Mouse (Mus musculus) hindbrain, embryonic 10.5 days (tissue): Measurements from ENCODE around the gene Zfp513. TPM values are rescaled to one million over a fixed set of nuclear protein-coding genes. Genes with fewer than 3 reads are reported as not detected.
A peak's percentile ranks its signal among the peaks of the same experiment; 100 is the strongest.

Experiments used
- DNase-seq: peaks from one replicate; pipeline ENCODE4 v3.0.0-alpha.2; 2017; ENCODE audit warnings: low spot score
- H3K27ac ChIP-seq: fragments of 300-500 bp; sonication (generic); 2 replicates; pipeline ENCODE4 v1.5.1; 2016; ENCODE audit warnings: mild to moderate bottlenecking, moderate library complexity
- H3K27me3 ChIP-seq: fragments of 300-500 bp; sonication (generic); 2 replicates; pipeline ENCODE4 v1.6.1; 2016; ENCODE audit warnings: mild to moderate bottlenecking; ENCODE audit not compliant: poor library complexity, insufficient read depth, severe bottlenecking
- H3K36me3 ChIP-seq: fragments of 300-500 bp; sonication (generic); 2 replicates; pipeline ENCODE4 v1.6.1; 2016; ENCODE audit warnings: mild to moderate bottlenecking, moderate library complexity
- H3K4me1 ChIP-seq: fragments of 300-500 bp; sonication (generic); replicated peaks from 2 replicates; pipeline ENCODE4 v1.6.1; 2016; ENCODE audit warnings: mild to moderate bottlenecking
- H3K4me3 ChIP-seq: fragments of 300-500 bp; sonication (generic); 2 replicates; pipeline ENCODE4 v1.5.1; 2016; ENCODE audit warnings: mild to moderate bottlenecking, moderate library complexity
- H3K9me3 ChIP-seq: fragments of 300-500 bp; sonication (generic); 2 replicates; pipeline ENCODE4 v1.6.1; 2016; ENCODE audit warnings: mild to moderate bottlenecking, moderate library complexity
- WGBS: fragments of 180-500 bp; shearing (Covaris S2); methylation state at CpG from one replicate; pipeline ENCODE4 v1.1.7; 2016; 5-methylcytosine and 5-hydroxymethylcytosine counted together
- polyA plus RNA-seq: library from polyadenylated mRNA; unstranded; fragments of >200 nt; fragmentation: Nextera tagmentation; extraction: Ambion mirVana; gene quantifications from 2 replicates; pipeline ENCODE4 v1.2.1, GENCODE M21; 2016

The Zfp513 gene
- polyA plus RNA-seq, 1 experiment from 2014 or later = 15.0 TPM

DNA sequence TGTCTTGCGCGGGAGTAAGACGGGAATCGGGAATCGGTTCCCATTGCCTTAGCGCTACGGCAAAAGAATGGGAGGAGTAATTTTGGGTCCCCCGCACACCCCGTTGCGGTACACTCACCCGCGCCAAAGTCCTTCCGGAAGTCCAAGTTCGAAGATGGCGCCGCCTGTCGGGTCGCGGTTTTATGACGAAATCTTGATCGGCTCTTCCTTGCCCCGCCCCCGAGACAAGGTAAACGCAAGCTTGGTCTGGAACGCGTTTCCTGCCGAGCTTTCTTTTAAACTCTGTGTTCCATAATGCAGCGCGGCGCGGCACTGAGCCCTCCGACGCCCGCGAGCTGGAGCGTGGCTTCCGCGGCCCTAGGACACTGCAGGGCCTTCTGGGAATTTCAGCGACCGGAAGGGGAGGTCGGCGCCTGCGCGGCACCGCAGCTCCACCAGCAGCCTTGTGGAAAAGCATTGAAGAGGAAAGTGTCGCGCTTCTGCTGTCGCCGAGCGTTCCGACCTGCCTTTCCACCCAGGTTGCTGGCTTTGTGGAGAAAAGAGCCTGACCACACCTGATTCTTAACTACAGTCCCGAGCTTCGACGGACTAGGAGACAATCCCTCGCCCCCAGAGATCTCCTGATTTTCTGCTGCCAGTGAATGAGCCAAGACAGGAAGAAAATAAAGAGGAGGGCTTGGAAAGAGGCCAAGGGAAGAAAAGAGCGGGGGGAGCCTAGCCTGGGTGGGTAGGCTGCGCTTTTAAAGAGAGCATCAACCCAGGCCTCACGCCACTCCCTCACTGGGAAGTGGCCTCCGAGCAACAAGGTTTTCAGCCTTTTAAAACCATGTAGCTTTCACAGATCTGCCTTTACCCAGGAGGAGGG is 22.1 kb downstream of the Zfp513 start, which contains the start of the genes Gm29609 and Gtf3c2:
Gene Gm29609 (minus strand): TSS at position 146 of the 865 bp plus-strand sequence.
Gene Gtf3c2 (minus strand): TSS at position 379 of the 865 bp plus-strand sequence.
- Histone ChIP-seq H3K4me3 (peak within 1 kb of the TSS; percentile 84), H3K27me3 (no peaks in the 10 kb centered on the region), H3K4me1 (peaks cover 13% of the 10 kb centered on the region), H3K9me3 (no peaks in the 10 kb centered on the region), H3K36me3 (peaks cover 19% of the 10 kb centered on the region; the same call in 1 of the 2 replicates), H3K27ac (peak within 1 kb of the TSS; percentile 96)
- DNase-seq = peak; percentile 93
- WGBS = under 1% methylated on average over 59 of the region's 59 CpGs

DNA sequence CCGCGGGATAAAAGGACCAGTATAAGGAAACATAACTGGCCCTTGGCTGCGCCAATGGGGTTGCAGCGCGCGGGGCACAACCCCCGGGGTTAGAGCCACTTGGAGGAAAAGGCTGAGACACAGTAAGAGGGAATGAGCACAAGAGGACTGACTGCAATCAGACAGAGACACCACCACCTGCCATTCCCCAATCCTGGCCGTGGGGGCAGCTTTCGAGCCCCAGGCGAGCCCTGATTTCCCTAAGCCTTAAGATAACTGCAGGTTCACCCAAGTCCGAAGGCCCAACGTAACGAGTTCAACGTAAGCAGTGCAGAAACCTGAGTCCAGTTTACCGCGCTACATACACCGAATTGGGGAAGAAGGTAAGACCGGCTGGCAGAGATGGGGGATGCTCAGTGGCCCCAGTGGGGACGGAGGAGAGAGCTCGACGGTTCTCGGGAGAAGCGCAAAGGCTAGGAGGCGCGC is 22.8 kb downstream of the Zfp513 start:
- H3K27me3 ChIP-seq = no peaks in the 10 kb centered on the region
- peak overlapping the region; percentile 84 for H3K4me3 ChIP-seq
- no peaks in the 10 kb centered on the region for H3K9me3 ChIP-seq
- peak; percentile 48 for DNase-seq
- peaks cover 26% of the 10 kb centered on the region for H3K36me3 ChIP-seq
- WGBS = 0% methylated on average over 25 of the region's 25 CpGs
- peak overlapping the region; percentile 96 for H3K27ac ChIP-seq
- H3K4me1 ChIP-seq = peaks cover 13% of the 10 kb centered on the region

DNA sequence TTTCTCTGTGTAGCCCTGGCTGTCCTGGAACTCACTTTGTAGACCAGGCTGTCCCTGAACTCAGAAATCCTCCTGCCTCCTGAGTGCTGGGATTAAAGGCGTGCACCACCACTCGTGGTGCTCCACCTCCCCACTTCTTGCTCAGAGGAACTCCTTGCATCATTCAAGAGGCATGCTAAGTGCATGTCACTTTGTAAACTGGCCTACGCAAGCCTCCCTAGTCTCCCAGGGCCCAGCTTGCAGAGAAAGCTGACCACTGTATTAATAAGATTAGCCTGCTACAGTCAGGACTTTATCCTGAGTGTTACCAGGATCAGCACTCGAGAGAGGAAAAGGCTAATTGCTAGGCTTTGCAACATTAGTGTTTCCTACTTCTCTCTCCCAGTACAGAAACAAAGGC is 33.5 kb downstream of the Zfp513 start:
- Histone ChIP-seq H3K27me3 (no peaks in the 10 kb centered on the region), H3K4me3 (no peak overlapping the region), H3K36me3 (peaks cover 98% of the 10 kb centered on the region), H3K27ac (no peak overlapping the region), H3K4me1 (no peaks in the 10 kb centered on the region), H3K9me3 (no peaks in the 10 kb centered on the region)
- no peak for DNase-seq
- WGBS = 94% methylated on average over 4 of the region's 4 CpGs

DNA sequence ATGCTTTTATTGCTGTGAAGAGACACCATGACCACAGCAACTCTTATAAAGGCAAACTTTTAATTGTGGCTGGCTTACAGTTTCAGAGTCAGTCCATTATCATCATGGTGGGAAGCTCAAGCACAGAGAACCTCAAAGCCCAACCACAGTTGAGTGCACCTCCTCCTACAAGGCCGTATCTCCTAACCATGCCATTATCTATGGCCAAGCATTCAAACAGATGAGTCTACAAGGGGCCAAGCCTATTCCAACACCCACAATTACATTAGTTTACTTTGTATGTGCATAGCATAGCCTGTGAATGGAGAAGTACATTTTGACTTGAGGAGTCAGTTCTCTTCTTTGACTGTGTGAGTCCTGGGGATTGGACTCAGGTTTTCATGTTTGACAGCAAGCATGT is 37.2 kb downstream of the Zfp513 start:
- H3K4me1 ChIP-seq = no peaks in the 10 kb centered on the region
- H3K4me3 ChIP-seq = no peak overlapping the region
- H3K27me3 ChIP-seq = no peaks in the 10 kb centered on the region
- 96% methylated on average over 1 of the region's 1 CpGs for WGBS
- H3K36me3 ChIP-seq = peaks cover 100% of the 10 kb centered on the region
- H3K9me3 ChIP-seq = no peaks in the 10 kb centered on the region
- no peak overlapping the region for H3K27ac ChIP-seq
- no peak for DNase-seq

DNA sequence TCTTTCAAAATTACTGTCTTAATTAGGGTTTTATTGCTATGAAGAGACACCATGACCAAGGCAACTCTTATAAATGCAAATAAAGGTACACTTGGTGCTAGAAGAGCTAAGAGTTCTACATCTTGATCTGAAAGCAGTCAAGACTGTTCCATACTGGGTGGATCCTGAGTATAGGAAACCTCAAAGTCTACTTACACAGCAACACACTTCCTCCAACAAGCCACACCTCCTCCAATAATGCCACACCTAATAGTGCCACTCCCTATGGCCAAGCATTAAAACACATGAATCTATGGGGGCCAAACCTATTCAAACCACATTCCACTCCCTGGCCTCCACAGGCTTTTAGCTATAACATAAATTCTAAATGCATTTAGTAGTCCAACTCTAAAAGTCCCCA is 39.6 kb downstream of the Zfp513 start:
- Histone ChIP-seq H3K4me1 (no peaks in the 10 kb centered on the region), H3K9me3 (no peaks in the 10 kb centered on the region), H3K27ac (no peak overlapping the region), H3K27me3 (no peaks in the 10 kb centered on the region), H3K4me3 (no peak overlapping the region), H3K36me3 (peaks cover 100% of the 10 kb centered on the region)
- DNase-seq = no peak

DNA sequence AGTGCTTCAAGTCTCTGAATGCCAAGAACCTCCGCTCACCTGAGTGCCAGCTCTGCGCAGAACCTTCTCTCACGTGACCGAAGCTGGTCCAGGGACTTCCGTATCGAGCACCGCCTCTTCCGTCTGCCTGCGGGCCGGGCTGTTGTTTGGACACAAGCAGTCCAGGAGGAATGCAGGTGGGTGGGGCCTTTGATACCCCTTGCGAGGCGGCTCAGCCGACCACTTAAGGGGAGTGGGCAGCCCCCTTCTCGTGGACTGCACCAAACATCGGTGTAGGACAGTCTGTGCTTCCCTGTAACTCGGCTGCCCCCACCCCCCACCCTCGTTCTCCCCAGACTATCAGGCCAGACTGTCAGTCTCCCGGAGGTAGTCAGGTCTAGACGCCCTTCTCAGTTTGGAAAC is 48.0 kb downstream of the Zfp513 start, which contains the start of gene Mpv17:
Gene Mpv17 (minus strand): TSS at position 100 of the 402 bp plus-strand sequence.
- Histone ChIP-seq H3K4me3 (peak within 1 kb of the TSS; percentile 69), H3K27me3 (no peaks in the 10 kb centered on the region), H3K9me3 (no peaks in the 10 kb centered on the region), H3K36me3 (peaks cover 64% of the 10 kb centered on the region), H3K27ac (peak within 1 kb of the TSS; percentile 87), H3K4me1 (peaks cover 13% of the 10 kb centered on the region)
- DNase-seq = peak; percentile 85
- WGBS = under 1% methylated on average over 19 of the region's 19 CpGs

DNA sequence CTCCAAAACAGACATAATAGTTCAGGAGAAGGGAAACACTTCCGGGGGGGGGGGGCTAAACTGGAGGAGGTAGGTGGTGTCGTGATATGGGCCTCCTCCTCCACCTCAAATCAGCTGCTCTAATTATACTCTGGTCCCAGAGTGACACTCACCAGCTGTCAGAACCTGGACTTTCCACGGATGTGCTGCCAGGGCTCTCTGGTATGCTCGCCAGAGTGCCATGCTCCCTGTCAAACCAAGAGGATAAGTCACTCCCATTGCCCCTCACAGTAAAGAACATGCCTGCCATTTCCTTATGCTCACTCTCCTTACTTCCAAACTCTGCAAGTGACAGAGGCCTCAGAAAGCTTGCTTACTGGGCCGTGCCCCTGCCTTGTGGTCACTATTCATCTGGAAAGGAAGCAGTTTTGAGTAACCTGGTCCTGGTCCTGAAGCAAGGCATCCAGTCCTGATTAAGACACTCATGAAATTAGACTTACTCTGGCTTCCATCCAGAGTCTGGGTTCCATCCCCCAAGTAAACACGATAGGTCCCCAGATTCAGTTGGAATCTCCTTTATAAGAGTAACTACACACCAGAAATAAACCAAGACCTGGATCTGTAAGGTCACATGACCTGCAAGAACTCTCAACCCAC is 48.5 kb downstream of the Zfp513 start:
- Histone ChIP-seq H3K36me3 (peaks cover 62% of the 10 kb centered on the region), H3K9me3 (no peaks in the 10 kb centered on the region), H3K27me3 (no peaks in the 10 kb centered on the region), H3K4me1 (peaks cover 13% of the 10 kb centered on the region), H3K4me3 (peak overlapping the region; percentile 69), H3K27ac (peak overlapping the region; percentile 87)
- no peak for DNase-seq
- WGBS = 42% methylated on average over 6 of the region's 6 CpGs

DNA sequence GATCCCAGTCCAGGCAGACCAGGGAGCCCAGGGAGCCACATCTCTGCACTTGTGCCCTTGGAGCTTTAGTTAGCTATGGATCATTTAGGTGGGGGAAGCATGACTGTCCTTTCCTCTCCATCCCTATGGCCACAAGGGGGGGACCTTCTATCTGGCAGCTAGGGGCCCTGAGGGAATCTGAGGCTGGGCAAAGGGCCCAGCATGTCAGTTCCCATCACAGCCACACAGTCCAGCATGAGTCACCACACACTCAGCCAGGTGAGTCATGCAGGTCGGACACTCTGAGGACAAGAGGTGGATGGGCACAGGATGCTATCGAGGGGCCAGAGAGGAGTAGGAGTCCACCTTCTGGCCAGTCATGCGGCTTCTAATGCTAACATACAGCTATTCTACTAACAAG is 50.4 kb downstream of the Zfp513 start:
- 89% methylated on average over 3 of the region's 3 CpGs for WGBS

DNA sequence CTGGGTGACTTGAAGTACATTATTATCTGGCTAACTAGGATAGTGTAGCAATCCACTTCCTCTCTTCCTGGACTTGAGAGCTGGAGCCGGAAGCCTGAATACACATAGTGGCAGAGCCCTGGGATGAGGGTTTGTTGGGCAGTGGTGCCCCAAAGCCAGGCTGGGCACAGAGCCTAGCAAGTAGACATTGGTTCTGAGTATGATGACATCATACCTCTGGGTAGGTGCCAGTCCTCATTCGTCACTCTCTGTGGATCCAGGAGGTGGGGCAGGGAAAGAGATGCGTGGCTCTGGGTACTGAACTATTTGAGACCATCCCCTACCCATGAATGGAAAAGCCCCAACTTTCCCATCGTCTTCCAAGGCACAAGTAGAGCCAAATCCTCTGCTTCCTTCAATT is 52.3 kb downstream of the Zfp513 start:
- 95% methylated on average over 4 of the region's 4 CpGs for WGBS
- no peak for DNase-seq
- Histone ChIP-seq H3K4me1 (peaks cover 12% of the 10 kb centered on the region), H3K27ac (no peak overlapping the region), H3K36me3 (peaks cover 59% of the 10 kb centered on the region), H3K4me3 (no peak overlapping the region), H3K27me3 (no peaks in the 10 kb centered on the region), H3K9me3 (no peaks in the 10 kb centered on the region)

More for the DNA sequence above, 50.4 kb downstream of the Zfp513 start:
- Histone ChIP-seq H3K4me1 (peaks cover 13% of the 10 kb centered on the region), H3K27ac (no peak overlapping the region), H3K4me3 (no peak overlapping the region), H3K9me3 (no peaks in the 10 kb centered on the region), H3K27me3 (no peaks in the 10 kb centered on the region), H3K36me3 (peaks cover 59% of the 10 kb centered on the region)
- no peak for DNase-seq

Other genes starting within 250 kb of the Zfp513 start
- gene Preb, start 241.9 kb downstream of the Zfp513 start, polyA plus RNA-seq = 147 and 152 TPM in 2 replicates
- not detected in 2 replicates for gene Tcf23, start 233.6 kb downstream of the Zfp513 start, polyA plus RNA-seq
- gene Atraid, start 154.0 kb downstream of the Zfp513 start, polyA plus RNA-seq = 86.2 and 110 TPM in 2 replicates
- 8.1 and 10.1 TPM in 2 replicates for gene Slc5a6, start 153.4 kb downstream of the Zfp513 start, polyA plus RNA-seq
- gene Cad, start 147.5 kb downstream of the Zfp513 start, polyA plus RNA-seq = 43.5 and 55.9 TPM in 2 replicates
- not detected in 2 replicates for gene Dnajc5g, start 96.0 kb downstream of the Zfp513 start, polyA plus RNA-seq
- gene Slc30a3, start 94.1 kb downstream of the Zfp513 start, polyA plus RNA-seq = 2.1 and 9.3 TPM in 2 replicates
- gene Trim54, start 85.6 kb downstream of the Zfp513 start, polyA plus RNA-seq = not detected in 2 replicates
- gene Ucn, start 63.5 kb downstream of the Zfp513 start, polyA plus RNA-seq = not detected in 2 replicates
- 59.2 and 60.7 TPM in 2 replicates for gene Mpv17, start 48.1 kb downstream of the Zfp513 start, polyA plus RNA-seq
- gene Gm29609, start 22.4 kb downstream of the Zfp513 start, polyA plus RNA-seq = 0.80 and 0.89 TPM in 2 replicates
- gene Gtf3c2, start 22.2 kb downstream of the Zfp513 start, polyA plus RNA-seq = 105 and 118 TPM in 2 replicates
- gene Snx17, start 9.1 kb downstream of the Zfp513 start, polyA plus RNA-seq = 128 and 138 TPM in 2 replicates
- gene Eif2b4, start 8.9 kb downstream of the Zfp513 start, polyA plus RNA-seq = 85.2 and 99.3 TPM in 2 replicates
- 172 and 197 TPM in 2 replicates for gene Ppm1g, start 18.4 kb upstream of the Zfp513 start, polyA plus RNA-seq
- gene Nrbp1, start 38.6 kb upstream of the Zfp513 start, polyA plus RNA-seq = 151 and 159 TPM in 2 replicates
- gene Gm9970, start 38.9 kb upstream of the Zfp513 start, polyA plus RNA-seq = 0.30 TPM in 1 of 2 replicates, not detected in the other
- gene Krtcap3, start 49.4 kb upstream of the Zfp513 start, polyA plus RNA-seq = 3.9 and 6.7 TPM in 2 replicates
- 35.2 and 39.7 TPM in 2 replicates for gene Ift172, start 88.8 kb upstream of the Zfp513 start, polyA plus RNA-seq
- 47.3 and 55.6 TPM in 2 replicates for gene Fndc4, start 93.8 kb upstream of the Zfp513 start, polyA plus RNA-seq
- 0.14 TPM in 1 of 2 replicates, not detected in the other for gene Gckr, start 95.1 kb upstream of the Zfp513 start, polyA plus RNA-seq